Mouse (Mus musculus) hindbrain, embryonic 12.5 days (tissue): ENCODE data around the gene Foxa3. TPM values are rescaled to one million over a fixed set of nuclear protein-coding genes. Genes with fewer than 3 reads are reported as not detected.
"Not testable (repeated sequence)": the region's sequence is repeated elsewhere in the genome, so short reads cannot be mapped to it uniquely, and the experiment has no call there.

Experiments
- ATAC-seq: fragments of 200-750 bp; cut with Nextera tagmentation; 2 replicates; pipeline ENCODE4 v1.8.0; 2017; ENCODE audit warnings: moderate TSS enrichment; ENCODE audit not compliant: low FRiP score
- H3K27ac ChIP-seq: fragments of 300-500 bp; sonication (generic); 2 replicates; pipeline ENCODE4 v1.5.1; 2016; ENCODE audit warnings: mild to moderate bottlenecking
- H3K27me3 ChIP-seq: fragments of 300-500 bp; sonication (generic); 2 replicates; pipeline ENCODE4 v1.6.1; 2016; ENCODE audit warnings: mild to moderate bottlenecking
- H3K36me3 ChIP-seq: fragments of 300-500 bp; sonication (generic); 2 replicates; pipeline ENCODE4 v1.6.1; 2016; ENCODE audit warnings: mild to moderate bottlenecking
- H3K4me1 ChIP-seq: fragments of 300-500 bp; sonication (generic); 2 replicates; pipeline ENCODE4 v1.6.1; 2016
- H3K4me2 ChIP-seq: fragments of 300-500 bp; sonication (generic); replicated peaks from 2 replicates; pipeline ENCODE4 v1.6.1; 2016; ENCODE audit warnings: mild to moderate bottlenecking
- H3K4me3 ChIP-seq: fragments of 300-500 bp; sonication (generic); 2 replicates; pipeline ENCODE4 v1.5.1; 2016; ENCODE audit warnings: mild to moderate bottlenecking
- H3K9ac ChIP-seq: fragments of 300-500 bp; sonication (generic); 2 replicates; pipeline ENCODE4 v1.6.1; 2016; ENCODE audit warnings: mild to moderate bottlenecking, moderate library complexity
- H3K9me3 ChIP-seq: fragments of 300-500 bp; sonication (generic); replicated peaks from 2 replicates; pipeline ENCODE4 v1.6.1; 2016; ENCODE audit warnings: mild to moderate bottlenecking
- WGBS: fragments of 180-500 bp; shearing (Covaris S2); methylation state at CpG from one replicate; pipeline ENCODE4 v1.1.7; 2016; 5-methylcytosine and 5-hydroxymethylcytosine counted together
- polyA plus RNA-seq: library from polyadenylated mRNA; unstranded; fragments of >200 nt; fragmentation: Nextera tagmentation; extraction: Ambion mirVana; gene quantifications from 2 replicates; pipeline ENCODE4 v1.2.1, GENCODE M21; 2016

Gene Foxa3
- polyA plus RNA-seq: 0.10 and 0.73 TPM in 2 replicates

- peaks cover 44% of the 10 kb centered on the region for H3K27me3 ChIP-seq
- 4% methylated on average over 30 of the region's 30 CpGs for WGBS
- H3K4me3 ChIP-seq: peak within 1 kb of the TSS; percentile 92
- H3K27ac ChIP-seq: peak within 1 kb of the TSS; percentile 70
- H3K36me3 ChIP-seq: no peaks in the 10 kb centered on the region
- no peaks in the 10 kb centered on the region for H3K9me3 ChIP-seq
- H3K4me2 ChIP-seq: peak within 1 kb of the TSS; percentile 80
- peaks cover 19% of the 10 kb centered on the region for H3K4me1 ChIP-seq
- H3K9ac ChIP-seq: peak within 1 kb of the TSS; percentile 95
- ATAC-seq: peak; percentile 21
These were observed at the start of gene Foxa3 for GRCm38 (mm10) chr7:19023357-19023814. TSS of gene Foxa3 (minus strand) at chr7:19023538.

- H3K9ac ChIP-seq, H3K36me3 ChIP-seq, ATAC-seq, H3K27ac ChIP-seq, H3K4me3 ChIP-seq, H3K9me3 ChIP-seq, H3K4me2 ChIP-seq, H3K4me1 ChIP-seq: not testable (repeated sequence)
- peaks cover 18% of the 10 kb centered on the region for H3K27me3 ChIP-seq
- 56% methylated on average over 3 of the region's 3 CpGs for WGBS
These were observed 47.7 kb upstream of the Foxa3 start for GRCm38 (mm10) chr7:19071024-19071423.

- Histone ChIP-seq H3K36me3 (no peaks in the 10 kb centered on the region), H3K4me3 (no peak overlapping the region), H3K4me1 (no peaks in the 10 kb centered on the region), H3K4me2 (no peak overlapping the region), H3K27me3 (peaks cover 33% of the 10 kb centered on the region), H3K9ac (no peak overlapping the region), H3K27ac (no peak overlapping the region), H3K9me3 (0 out of 2 replicates have a peak, but pooled peaks cover 8% of the 10 kb centered on the region)
- 49% methylated on average over 3 of the region's 3 CpGs for WGBS
- no peak for ATAC-seq
These were observed 46.2 kb upstream of the Foxa3 start for GRCm38 (mm10) chr7:19069500-19069899.

- H3K27ac ChIP-seq: no peak overlapping the region
- H3K9me3 ChIP-seq: 0 out of 2 replicates have a peak, but pooled peaks cover 8% of the 10 kb centered on the region
- no peaks in the 10 kb centered on the region for H3K36me3 ChIP-seq
- ATAC-seq: no peak
- H3K9ac ChIP-seq: no peak overlapping the region
- peaks cover 40% of the 10 kb centered on the region for H3K27me3 ChIP-seq
- no peak overlapping the region for H3K4me2 ChIP-seq
- H3K4me1 ChIP-seq: no peaks in the 10 kb centered on the region
- H3K4me3 ChIP-seq: no peak overlapping the region
- 11% methylated on average over 2 of the region's 2 CpGs for WGBS
These were observed 45.4 kb upstream of the Foxa3 start for GRCm38 (mm10) chr7:19068707-19069106.

GRCm38 (mm10) chr7:19067935-19068334, 44.6 kb upstream of the Foxa3 start:
- WGBS: 68% methylated on average over 13 of the region's 14 CpGs
- ATAC-seq: no peak

GRCm38 (mm10) chr7:19067063-19067462, 43.7 kb upstream of the Foxa3 start:
- no peak overlapping the region for H3K4me2 ChIP-seq
- no peak overlapping the region for H3K4me3 ChIP-seq
- H3K9ac ChIP-seq: no peak overlapping the region
- H3K4me1 ChIP-seq: no peaks in the 10 kb centered on the region
- H3K27me3 ChIP-seq: peaks cover 41% of the 10 kb centered on the region
- no peak overlapping the region for H3K27ac ChIP-seq
- no peak for ATAC-seq
- 45% methylated on average over 14 of the region's 14 CpGs for WGBS
- 0 out of 2 replicates have a peak, but pooled peaks cover 8% of the 10 kb centered on the region for H3K9me3 ChIP-seq
- H3K36me3 ChIP-seq: no peaks in the 10 kb centered on the region

More at GRCm38 (mm10) chr7:19067935-19068334, 44.6 kb upstream of the Foxa3 start:
- Histone ChIP-seq H3K9ac (no peak overlapping the region), H3K4me1 (no peaks in the 10 kb centered on the region), H3K27ac (no peak overlapping the region), H3K27me3 (peaks cover 41% of the 10 kb centered on the region), H3K4me3 (no peak overlapping the region), H3K36me3 (no peaks in the 10 kb centered on the region), H3K9me3 (0 out of 2 replicates have a peak, but pooled peaks cover 8% of the 10 kb centered on the region), H3K4me2 (no peak overlapping the region)

GRCm38 (mm10) chr7:19065896-19066295, 42.6 kb upstream of the Foxa3 start:
- H3K36me3 ChIP-seq: no peaks in the 10 kb centered on the region
- peak overlapping the region; percentile 7; the same call in 1 of the 2 replicates for H3K4me3 ChIP-seq
- ATAC-seq: no peak
- H3K27me3 ChIP-seq: peaks cover 41% of the 10 kb centered on the region
- no peak overlapping the region; the same call in 1 of the 2 replicates for H3K4me2 ChIP-seq
- no peak overlapping the region for H3K27ac ChIP-seq
- no peaks in the 10 kb centered on the region for H3K4me1 ChIP-seq
- 47% methylated on average over 13 of the region's 13 CpGs for WGBS
- 0 out of 2 replicates have a peak, but pooled peaks cover 8% of the 10 kb centered on the region for H3K9me3 ChIP-seq
- H3K9ac ChIP-seq: no peak overlapping the region

- Histone ChIP-seq H3K4me3 (no peak overlapping the region), H3K9me3 (no peaks in the 10 kb centered on the region), H3K4me2 (no peak overlapping the region), H3K4me1 (peaks cover 7% of the 10 kb centered on the region; the same call in 1 of the 2 replicates), H3K27me3 (no peaks in the 10 kb centered on the region), H3K36me3 (peaks cover 5% of the 10 kb centered on the region), H3K9ac (no peak overlapping the region), H3K27ac (no peak overlapping the region)
- ATAC-seq: no peak
- 89% methylated on average over 10 of the region's 10 CpGs for WGBS
These were observed 34.1 kb upstream of the Foxa3 start for GRCm38 (mm10) chr7:19057405-19057804.

GRCm38 (mm10) chr7:19055108-19055507, 31.8 kb upstream of the Foxa3 start:
- Histone ChIP-seq H3K27ac (no peak overlapping the region), H3K9ac (no peak overlapping the region), H3K4me1 (peaks cover 7% of the 10 kb centered on the region; the same call in 1 of the 2 replicates), H3K9me3 (no peaks in the 10 kb centered on the region), H3K4me2 (no peak overlapping the region), H3K27me3 (no peaks in the 10 kb centered on the region), H3K4me3 (no peak overlapping the region), H3K36me3 (peaks cover 28% of the 10 kb centered on the region)
- WGBS: 92% methylated on average over 8 of the region's 8 CpGs
- peak; percentile 5; the same call in 1 of the 2 replicates for ATAC-seq

- H3K9ac ChIP-seq: 0 out of 2 replicates have a peak overlapping the region, but pooled peaks have one; percentile 44
- ATAC-seq: no peak
These were observed 31.4 kb upstream of the Foxa3 start for GRCm38 (mm10) chr7:19054777-19055076.

GRCm38 (mm10) chr7:19054047-19054776, 30.9 kb upstream of the Foxa3 start, which contains the start of gene Rsph6a:
TSS of gene Rsph6a (plus strand) at chr7:19054690.
- Histone ChIP-seq H3K4me1 (peaks cover 7% of the 10 kb centered on the region; the same call in 1 of the 2 replicates), H3K4me2 (peak within 1 kb of the TSS; percentile 42), H3K9me3 (no peaks in the 10 kb centered on the region), H3K4me3 (peak within 1 kb of the TSS; percentile 13), H3K9ac (0 out of 2 replicates have a peak within 1 kb of the TSS, but pooled peaks have one; percentile 44), H3K27ac (0 out of 2 replicates have a peak within 1 kb of the TSS, but pooled peaks have one; percentile 5), H3K27me3 (no peaks in the 10 kb centered on the region), H3K36me3 (peaks cover 37% of the 10 kb centered on the region)
- peak; percentile 68 for ATAC-seq
- 28% methylated on average over 33 of the region's 33 CpGs for WGBS

More at GRCm38 (mm10) chr7:19054777-19055076, 31.4 kb upstream of the Foxa3 start:
- peaks cover 32% of the 10 kb centered on the region for H3K36me3 ChIP-seq
- no peaks in the 10 kb centered on the region for H3K27me3 ChIP-seq
- peak overlapping the region; percentile 13; the same call in 1 of the 2 replicates for H3K4me3 ChIP-seq
- H3K9me3 ChIP-seq: no peaks in the 10 kb centered on the region
- WGBS: 65% methylated on average over 9 of the region's 9 CpGs
- peaks cover 7% of the 10 kb centered on the region; the same call in 1 of the 2 replicates for H3K4me1 ChIP-seq
- no peak overlapping the region for H3K27ac ChIP-seq
- peak overlapping the region; percentile 42 for H3K4me2 ChIP-seq

GRCm38 (mm10) chr7:19053136-19053532, 29.8 kb upstream of the Foxa3 start:
- peaks cover 48% of the 10 kb centered on the region for H3K36me3 ChIP-seq
- no peak for ATAC-seq
- H3K9ac ChIP-seq: no peak overlapping the region; the same call in 1 of the 2 replicates
- H3K27me3 ChIP-seq: no peaks in the 10 kb centered on the region
- no peak overlapping the region for H3K27ac ChIP-seq
- no peak overlapping the region for H3K4me3 ChIP-seq
- no peaks in the 10 kb centered on the region for H3K9me3 ChIP-seq
- no peak overlapping the region for H3K4me2 ChIP-seq
- peaks cover 7% of the 10 kb centered on the region; the same call in 1 of the 2 replicates for H3K4me1 ChIP-seq
- WGBS: 95% methylated on average over 7 of the region's 7 CpGs
